Mouse (Mus musculus): ENCODE data around the gene Map1s. TPM values are rescaled to one million over a fixed set of nuclear protein-coding genes. Genes with fewer than 3 reads are reported as not detected.
A peak's percentile ranks its signal among the peaks of the same experiment; 100 is the strongest.
"Not testable (repeated sequence)": the region's sequence is repeated elsewhere in the genome, so short reads cannot be mapped to it uniquely, and the experiment has no call there.

Map1s gene
- total RNA-seq, 2 experiments from 2014 or later: 9.4 to 13.7 TPM

- no peak for DNase-seq (ENCODE audit: low spot score)
Measured at GRCm38 (mm10) chr8:70876382-70876781, 29.4 kb upstream of the Map1s start.

- DNase-seq (ENCODE audit: low spot score): no peak
Measured at GRCm38 (mm10) chr8:70878178-70878577, 27.6 kb upstream of the Map1s start.

- DNase-seq (ENCODE audit: low spot score): no peak
Measured at GRCm38 (mm10) chr8:70879500-70879899, 26.2 kb upstream of the Map1s start.

GRCm38 (mm10) chr8:70880126-70880525 is 25.6 kb upstream of the Map1s start:
- DNase-seq (ENCODE audit: low spot score): no peak

GRCm38 (mm10) chr8:70880546-70880945 is 25.2 kb upstream of the Map1s start:
- no peak for DNase-seq (ENCODE audit: low spot score)

- DNase-seq (ENCODE audit: low spot score): no peak
Measured at GRCm38 (mm10) chr8:70884186-70884585, 21.5 kb upstream of the Map1s start.

GRCm38 (mm10) chr8:70884683-70885082 is 21.0 kb upstream of the Map1s start:
- DNase-seq (ENCODE audit: low spot score): no peak

- no peak for DNase-seq (ENCODE audit: low spot score)
Measured at GRCm38 (mm10) chr8:70885612-70886011, 20.1 kb upstream of the Map1s start.

- DNase-seq (ENCODE audit: low spot score): no peak
Measured at GRCm38 (mm10) chr8:70887669-70888068, 18.1 kb upstream of the Map1s start.

GRCm38 (mm10) chr8:70890656-70891055 is 15.1 kb upstream of the Map1s start:
- DNase-seq (ENCODE audit: low spot score): no peak

GRCm38 (mm10) chr8:70891356-70891755 is 14.4 kb upstream of the Map1s start:
- no peak for DNase-seq (ENCODE audit: low spot score)

GRCm38 (mm10) chr8:70892022-70892895 is 13.5 kb upstream of the Map1s start, which contains the start of gene Slc5a5:
TSS of gene Slc5a5 (minus strand) at chr8:70892757.
- DNase-seq (ENCODE audit: low spot score): no peak

- no peak for DNase-seq (ENCODE audit: low spot score)
Measured at GRCm38 (mm10) chr8:70892896-70893655, 12.7 kb upstream of the Map1s start.

- DNase-seq (ENCODE audit: low spot score): peak; percentile 63
Measured at GRCm38 (mm10) chr8:70893656-70894384, 11.9 kb upstream of the Map1s start.

GRCm38 (mm10) chr8:70894385-70894720 is 11.4 kb upstream of the Map1s start:
- no peak for DNase-seq (ENCODE audit: low spot score)

- no peak for DNase-seq (ENCODE audit: low spot score)
Measured at GRCm38 (mm10) chr8:70894771-70895545, 10.8 kb upstream of the Map1s start.

- not testable (repeated sequence) for DNase-seq (ENCODE audit: low spot score)
Measured at GRCm38 (mm10) chr8:70895571-70896259, 10.0 kb upstream of the Map1s start.

- no peak for DNase-seq (ENCODE audit: low spot score)
Measured at GRCm38 (mm10) chr8:70896316-70897020, 9.3 kb upstream of the Map1s start.

GRCm38 (mm10) chr8:70897021-70897680 is 8.6 kb upstream of the Map1s start, which contains the start of gene Rpl18a:
TSS of gene Rpl18a (minus strand) at chr8:70897412.
- DNase-seq (ENCODE audit: low spot score): peak; percentile 97
